Mouse (Mus musculus) erythroid progenitor cell, adult 5-6 weeks (primary cell): ENCODE data around the gene Prss48. TPM values are rescaled to one million over a fixed set of nuclear protein-coding genes. Genes with fewer than 3 reads are reported as not detected.

Source experiments
- ATAC-seq: replicated peaks from 2 replicates; pipeline ENCODE4 v1.8.0; 2016; ENCODE audit warnings: moderate number of reproducible peaks, mild to moderate bottlenecking, moderate TSS enrichment, inconsistent platforms; ENCODE audit not compliant: poor library complexity, low FRiP score, severe bottlenecking
- total RNA-seq, 2 experiments: library from RNA; stranded (forward) in 1 of 2; stranded (reverse) in 1 of 2; fragments of 150-400 nt in 1 of 2; fragments of 186-747, 209-891 nt in 1 of 2; gene quantifications; 2 replicates each; pipeline versions ENCODE4 v1.2.3 to v1.2.4; 2015 to 2017; ENCODE audit warnings: low replicate concordance in 2 of 2

The Prss48 gene
- total RNA-seq, 2 experiments from 2014 or later, result not detected

GRCm38 (mm10) chr3:85959669-85960068 is 42.6 kb downstream of the Prss48 start:
- no peak for ATAC-seq

GRCm38 (mm10) chr3:85955704-85956103 is 46.6 kb downstream of the Prss48 start:
- no peak for ATAC-seq

- ATAC-seq, result no peak
Measured at GRCm38 (mm10) chr3:85955269-85955668, 47.0 kb downstream of the Prss48 start.

GRCm38 (mm10) chr3:85952696-85953283 is 49.5 kb downstream of the Prss48 start:
- no peak for ATAC-seq

GRCm38 (mm10) chr3:85950914-85951313 is 51.4 kb downstream of the Prss48 start:
- no peak for ATAC-seq

Other genes starting within 250 kb of the Prss48 start
- gene Fam160a1, start 185.2 kb downstream of the Prss48 start, total RNA-seq (2015; ENCODE audit: low replicate concordance), result 1.3 TPM in 1 of 2 replicates, not detected in the other
- gene Fam160a1, start 185.2 kb downstream of the Prss48 start, total RNA-seq (2017; ENCODE audit: low replicate concordance), result 0.53 TPM in 1 of 2 replicates, not detected in the other
- gene Glt28d2, start 115.0 kb downstream of the Prss48 start, total RNA-seq (2015; ENCODE audit: low replicate concordance), result not detected in 2 replicates
- not detected in 2 replicates for gene Glt28d2, start 115.0 kb downstream of the Prss48 start, total RNA-seq (2017; ENCODE audit: low replicate concordance)
- not detected in 2 replicates for gene Gm37240, start 115.0 kb downstream of the Prss48 start, total RNA-seq (2015; ENCODE audit: low replicate concordance)
- not detected in 2 replicates for gene Gm37240, start 115.0 kb downstream of the Prss48 start, total RNA-seq (2017; ENCODE audit: low replicate concordance)
- 2.2 and 2.5 TPM in 2 replicates for gene Sh3d19, start 31.4 kb downstream of the Prss48 start, total RNA-seq (2015; ENCODE audit: low replicate concordance)
- gene Sh3d19, start 31.4 kb downstream of the Prss48 start, total RNA-seq (2017; ENCODE audit: low replicate concordance), result 3.5 and 7.3 TPM in 2 replicates
- gene Rps3a1, start 140.2 kb upstream of the Prss48 start, total RNA-seq (2015; ENCODE audit: low replicate concordance), result 1,143 and 1,236 TPM in 2 replicates
- 1,103 and 1,193 TPM in 2 replicates for gene Rps3a1, start 140.2 kb upstream of the Prss48 start, total RNA-seq (2017; ENCODE audit: low replicate concordance)
- 37.1 and 50.7 TPM in 2 replicates for gene Lrba, start 222.2 kb upstream of the Prss48 start, total RNA-seq (2015; ENCODE audit: low replicate concordance)
- 53.0 and 92.4 TPM in 2 replicates for gene Lrba, start 222.2 kb upstream of the Prss48 start, total RNA-seq (2017; ENCODE audit: low replicate concordance)